Mouse (Mus musculus): ENCODE measurements around the gene Hmox1.

Hmox1 gene

DNA sequence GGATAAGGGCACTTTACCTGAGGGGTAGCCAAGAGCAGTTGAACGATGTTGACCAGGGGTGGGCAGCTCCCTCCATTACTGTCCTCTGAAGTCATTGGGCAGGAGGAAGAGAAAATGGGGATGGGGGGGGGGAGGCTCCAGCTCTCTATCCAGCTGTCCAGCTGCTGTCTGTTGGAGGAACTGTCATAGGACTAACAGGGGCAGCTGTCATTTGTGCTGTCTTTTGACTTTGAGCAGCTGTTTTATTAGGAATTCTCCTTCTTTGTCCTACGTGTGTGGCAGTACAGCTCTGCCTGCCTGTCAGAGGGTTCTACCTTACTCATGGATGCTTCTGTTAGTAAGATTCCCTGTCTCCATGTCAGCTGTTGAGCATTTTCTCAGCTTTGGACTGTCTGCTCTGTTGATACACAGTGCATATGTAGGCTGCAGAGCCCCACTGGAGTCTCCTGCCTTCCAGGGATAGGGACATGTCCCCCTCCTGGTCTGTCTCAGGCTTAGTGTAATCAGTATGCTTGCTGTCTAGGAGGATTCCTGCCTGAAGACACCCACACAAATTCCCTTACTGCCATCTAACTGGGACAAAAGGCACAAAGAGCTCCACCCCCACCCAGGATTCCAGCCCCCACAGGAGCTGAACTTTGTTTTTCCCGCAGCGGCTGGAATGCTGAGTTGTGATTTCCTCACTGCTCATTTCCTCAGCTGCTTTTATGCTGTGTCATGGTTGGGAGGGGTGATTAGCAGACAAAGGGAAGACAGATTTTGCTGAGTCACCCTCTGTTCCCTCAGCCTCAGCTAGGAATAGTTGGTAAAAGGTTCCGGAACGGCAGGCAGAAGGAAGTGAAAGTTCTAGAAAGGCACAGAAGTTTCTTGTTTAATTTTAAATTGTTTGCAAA lies 4.2 kb upstream of the Hmox1 start:
- peak; percentile 64 to 67 for DNase-seq (ENCODE audit: low spot score in 2 of 2)

DNA sequence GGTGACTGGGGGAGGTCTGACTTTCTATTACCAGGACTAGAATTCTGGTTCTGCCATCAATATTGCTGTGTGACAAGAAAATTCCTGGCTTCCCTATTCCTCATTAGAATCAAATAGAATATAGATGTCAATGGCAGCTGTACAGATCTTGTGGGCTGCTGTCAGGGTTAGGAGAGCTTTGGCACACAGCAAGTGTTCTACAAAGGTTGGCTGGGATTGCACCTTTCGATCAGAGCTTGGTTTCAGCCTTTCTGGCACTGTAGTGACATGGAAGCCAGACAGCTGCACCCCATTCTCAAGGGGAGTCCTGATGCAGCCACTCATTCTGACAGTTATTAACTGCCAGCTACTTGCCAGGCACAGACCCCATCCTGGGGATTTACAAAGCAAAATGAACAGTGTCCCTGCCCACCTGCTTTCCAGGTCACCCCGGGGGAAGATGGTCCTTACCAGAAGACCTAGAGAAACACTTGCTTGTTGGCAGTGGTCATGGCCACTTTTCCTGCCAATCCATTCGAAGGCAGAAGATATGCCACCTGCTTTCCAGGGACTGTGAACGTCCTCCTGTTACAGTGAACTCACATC lies 2.5 kb upstream of the Hmox1 start:
- no peak for DNase-seq (ENCODE audit: low spot score in 2 of 2)

DNA sequence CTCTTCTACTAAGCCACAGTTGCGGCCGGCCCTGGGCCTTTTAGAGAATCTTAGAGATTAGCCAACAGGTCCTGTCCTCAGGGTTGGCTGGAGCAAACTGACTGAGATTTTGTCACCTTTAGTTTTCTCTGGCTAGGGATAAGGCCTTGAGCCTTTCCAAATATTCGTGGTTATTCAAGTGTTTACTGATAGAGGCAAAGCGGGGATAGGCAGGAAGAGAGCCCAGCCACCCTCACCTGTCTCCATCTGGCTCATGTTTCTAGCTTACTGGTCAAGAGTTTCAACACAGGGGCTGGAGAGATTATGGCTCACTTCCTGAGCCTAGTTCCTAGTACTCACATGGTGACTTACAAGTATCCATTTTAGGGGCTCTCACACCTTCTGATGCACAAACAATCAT lies 9.5 kb downstream of the Hmox1 start:
- DNase-seq (ENCODE audit: low spot score in 2 of 2), result no peak

DNA sequence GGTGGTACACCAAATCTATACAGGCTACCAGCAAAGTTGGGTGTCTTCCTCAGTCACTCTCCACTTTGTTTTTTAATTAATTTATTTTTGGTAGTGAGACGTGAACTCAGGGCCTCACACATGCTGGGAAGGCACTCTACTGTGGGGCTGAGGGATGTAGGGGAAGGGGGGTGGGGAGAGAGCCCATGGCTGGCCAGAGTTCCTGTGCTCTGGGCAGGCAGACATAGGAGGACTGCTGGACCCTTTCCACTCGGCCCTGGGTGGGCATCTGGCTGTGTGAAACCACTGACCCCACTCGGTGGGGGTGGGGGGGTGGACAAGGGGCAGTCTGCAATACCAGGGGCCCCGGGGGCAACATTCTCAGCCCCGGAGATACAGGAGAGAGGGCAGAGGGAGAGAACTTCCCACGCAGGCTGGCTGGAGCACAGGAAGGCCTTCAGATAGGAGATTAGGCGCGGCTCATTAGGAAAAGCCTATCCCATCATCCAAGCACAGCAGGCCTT lies 10.0 kb downstream of the Hmox1 start:
- DNase-seq (ENCODE audit: low spot score in 2 of 2), result no peak

DNA sequence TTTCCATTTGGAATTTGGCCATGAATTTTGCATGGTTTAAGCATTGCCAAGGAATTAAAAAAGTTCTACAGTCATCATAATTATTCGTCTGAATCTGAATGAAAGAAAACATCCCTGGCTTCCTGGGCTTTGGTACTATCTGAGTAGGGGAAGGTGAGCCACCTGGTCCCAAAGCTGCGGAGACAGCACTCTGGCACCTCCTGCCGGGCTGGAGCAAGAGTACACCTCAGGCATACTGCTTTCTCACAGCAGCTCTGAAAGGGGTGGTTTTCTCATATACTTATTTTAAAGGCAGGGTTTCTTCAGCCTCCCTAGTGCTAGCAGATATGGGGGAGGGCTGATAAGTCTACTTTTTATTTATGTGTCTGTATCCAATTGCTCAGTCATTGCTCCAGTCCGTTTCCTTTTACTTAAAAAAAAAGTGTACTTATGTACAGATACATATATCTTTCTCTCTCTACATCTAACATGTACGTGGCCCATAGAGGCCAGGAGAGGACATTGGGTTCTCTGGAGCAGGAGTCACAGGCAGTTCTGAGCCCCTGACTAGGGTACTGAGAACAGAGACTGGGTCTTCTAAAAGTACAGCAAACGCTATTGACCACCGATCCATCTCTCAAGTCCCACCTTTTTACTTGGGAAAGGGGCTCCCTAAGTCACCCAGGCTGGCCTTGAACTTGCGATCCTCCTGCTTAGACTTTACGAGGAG lies 15.3 kb downstream of the Hmox1 start:
- peak; percentile 65 to 79 for DNase-seq (ENCODE audit: low spot score in 2 of 2)

DNA sequence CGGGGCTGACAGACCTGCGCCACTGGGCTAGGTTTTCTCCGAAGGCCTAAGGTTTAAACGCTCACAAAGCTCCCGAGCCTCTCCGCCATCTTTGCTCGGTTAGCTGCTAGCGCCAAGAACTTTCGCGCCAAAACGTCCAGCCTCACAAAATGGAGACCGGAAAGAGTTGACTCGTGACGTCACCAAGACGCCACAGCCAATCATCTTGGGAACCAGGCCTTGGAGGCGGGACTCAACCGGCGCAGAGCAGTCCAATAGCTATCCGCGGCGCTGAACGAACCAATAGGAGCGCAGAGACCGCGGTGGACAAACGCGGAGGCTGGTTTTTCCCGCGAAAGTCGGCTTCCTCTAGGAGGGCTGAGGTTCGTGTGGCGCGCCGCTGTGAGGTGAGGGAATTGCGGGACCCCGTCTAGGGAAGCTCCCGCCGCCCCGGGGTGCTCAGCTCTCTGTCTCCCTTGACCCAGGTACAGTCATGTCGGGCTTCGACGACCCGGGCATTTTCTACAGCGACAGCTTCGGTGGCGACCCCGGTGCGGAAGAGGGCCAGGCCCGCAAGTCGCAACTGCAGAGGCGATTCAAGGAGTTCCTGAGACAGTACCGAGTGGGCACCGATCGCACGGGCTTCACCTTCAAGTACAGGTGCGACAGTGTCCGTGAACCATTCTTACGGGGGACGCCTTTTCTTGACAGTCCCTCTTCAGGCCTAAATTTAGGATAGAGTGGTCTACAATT lies 16.0 kb downstream of the Hmox1 start, which contains the start of gene Mcm5:
Gene Mcm5, plus strand, starts transcription at position 334 of the 732 bp plus-strand sequence.
- DNase-seq (ENCODE audit: low spot score in 2 of 2), result peak; percentile 99 to 100

DNA sequence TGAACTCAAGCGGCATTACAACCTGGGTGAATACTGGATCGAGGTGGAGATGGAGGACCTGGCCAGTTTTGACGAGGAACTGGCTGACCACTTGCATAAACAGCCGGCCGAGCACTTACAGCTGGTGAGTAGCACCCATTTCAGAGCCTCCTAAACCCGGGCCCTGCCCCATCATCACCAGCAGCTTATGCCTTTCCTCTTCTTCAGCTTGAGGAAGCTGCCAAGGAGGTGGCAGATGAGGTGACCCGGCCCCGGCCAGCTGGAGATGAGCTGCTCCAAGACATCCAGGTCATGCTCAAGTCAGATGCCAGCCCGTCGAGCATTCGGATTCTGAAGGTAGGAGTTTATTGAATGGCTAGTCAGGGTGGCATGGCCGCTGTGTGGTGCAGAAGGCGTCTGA lies 16.7 kb downstream of the Hmox1 start:
- no peak for DNase-seq (ENCODE audit: low spot score in 2 of 2)

DNA sequence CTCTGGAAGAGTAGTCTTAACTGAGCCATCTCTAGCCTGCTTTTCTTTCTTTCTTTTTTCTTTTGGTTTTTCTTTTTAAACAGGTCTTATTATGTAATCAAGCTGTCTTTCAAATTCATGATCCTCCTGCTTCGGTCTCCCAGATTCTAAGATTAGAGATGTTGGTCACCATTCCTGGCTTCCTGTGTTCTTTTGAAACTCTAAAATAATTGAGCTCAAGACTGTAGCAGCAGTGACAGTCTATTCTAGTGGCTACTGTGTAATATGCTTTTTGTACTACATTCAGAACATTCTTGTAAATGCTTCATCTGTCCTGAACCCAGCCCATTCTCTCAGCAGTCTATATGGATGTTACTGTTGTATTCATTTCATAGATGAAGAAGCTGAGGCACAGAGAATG lies 25.1 kb downstream of the Hmox1 start:
- DNase-seq (ENCODE audit: low spot score in 2 of 2), result no peak

DNA sequence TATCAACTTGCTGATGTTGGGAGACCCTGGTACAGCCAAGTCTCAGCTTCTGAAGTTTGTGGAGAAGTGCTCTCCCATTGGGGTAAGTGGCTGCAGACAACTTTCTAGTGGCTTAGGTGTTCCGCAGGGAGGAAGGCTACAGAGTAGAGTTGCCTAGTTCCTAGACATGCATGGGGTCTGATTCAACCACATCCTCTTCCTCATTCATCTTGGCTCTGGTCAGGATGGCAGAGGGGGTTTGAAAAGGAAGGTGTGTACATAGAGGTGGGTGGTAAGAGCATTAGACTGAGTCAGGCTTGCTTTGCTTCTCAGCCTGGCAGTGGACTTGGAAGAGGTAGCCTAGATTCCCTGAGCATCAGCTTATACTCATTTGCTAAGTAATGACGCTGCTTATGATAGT lies 25.9 kb downstream of the Hmox1 start:
- DNase-seq (ENCODE audit: low spot score in 2 of 2), result no peak

DNA sequence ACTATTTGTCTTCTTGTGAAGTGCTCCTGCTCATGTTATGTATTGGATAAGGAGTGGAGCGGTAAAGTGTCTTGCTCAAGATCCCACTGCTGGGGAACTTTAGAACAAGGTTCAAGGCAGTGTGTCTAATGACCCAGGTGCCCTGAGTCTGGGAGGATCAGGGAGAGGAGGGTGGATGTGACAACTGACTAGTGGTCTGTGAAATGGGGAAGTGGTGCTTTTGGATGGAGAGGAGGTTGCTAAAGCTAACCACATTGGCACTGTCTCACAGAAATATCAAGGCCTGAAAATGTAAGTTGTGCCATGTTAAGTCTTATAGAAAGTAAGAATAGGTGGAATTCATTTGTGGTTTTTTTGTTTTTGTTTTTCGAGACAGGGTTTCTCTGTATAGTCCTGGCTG lies 26.3 kb downstream of the Hmox1 start:
- no peak for DNase-seq (ENCODE audit: low spot score in 2 of 2)

DNA sequence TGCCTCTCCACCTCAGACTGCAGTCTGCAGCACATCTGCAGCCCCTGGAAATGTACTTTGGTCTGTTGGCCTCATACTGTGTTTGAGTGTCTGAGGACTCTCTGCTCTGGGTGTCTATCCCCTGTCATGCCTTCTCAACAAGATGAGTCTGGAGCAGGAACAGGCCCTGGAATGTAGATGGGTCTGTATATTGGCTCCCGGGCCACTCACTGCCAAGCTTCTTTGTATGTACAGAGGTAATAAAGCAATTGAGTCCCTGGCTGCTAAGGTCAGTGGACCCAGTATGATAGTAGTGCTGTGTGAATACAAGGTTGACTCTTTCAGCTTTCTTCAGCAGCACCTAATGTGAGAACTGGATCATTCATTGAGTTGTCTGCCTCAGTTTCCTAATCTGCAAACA lies 34.0 kb downstream of the Hmox1 start:
- no peak for DNase-seq (ENCODE audit: low spot score in 2 of 2)

DNA sequence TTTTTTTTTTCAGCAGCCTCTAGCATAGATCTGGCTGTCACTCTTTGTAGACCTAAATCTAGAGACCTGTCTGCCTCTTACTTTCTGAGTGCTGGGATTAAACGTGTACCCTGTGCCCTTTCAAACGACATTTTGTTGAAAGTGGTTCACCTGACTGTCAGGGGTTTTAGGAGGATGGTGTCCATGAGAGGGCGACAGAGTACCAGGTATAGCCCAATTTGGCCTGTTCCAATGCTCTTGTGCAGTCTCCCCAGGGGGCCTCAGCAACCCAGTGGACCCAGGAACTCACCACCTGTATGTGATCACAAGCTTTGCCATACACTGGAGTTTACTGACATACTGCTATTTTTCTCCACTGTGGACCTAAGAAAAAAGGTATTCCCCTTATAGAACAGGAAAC lies 39.1 kb downstream of the Hmox1 start:
- DNase-seq (ENCODE audit: low spot score in 2 of 2), result peak in 1 of 2 experiments; percentile 57

DNA sequence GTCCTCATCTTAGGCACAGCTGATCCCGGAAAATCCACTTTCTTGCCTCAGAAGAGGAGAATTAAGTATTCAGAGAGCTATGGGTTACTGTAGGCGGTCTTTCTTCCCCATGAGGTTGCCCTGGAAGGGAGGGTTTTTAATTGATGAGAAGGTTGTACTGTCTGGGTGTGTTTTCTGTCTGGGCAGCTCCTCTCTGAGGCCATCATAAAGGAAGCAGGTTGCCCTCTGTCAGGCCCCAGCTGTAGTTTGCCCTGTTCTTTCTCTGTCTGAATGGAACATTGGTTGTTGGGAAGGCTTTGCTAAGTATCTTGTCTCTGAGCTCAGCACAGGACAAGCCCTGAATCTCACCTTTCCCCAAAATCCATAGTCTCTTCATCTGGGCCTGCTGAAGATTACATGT lies 40.0 kb downstream of the Hmox1 start:
- no peak for DNase-seq (ENCODE audit: low spot score in 2 of 2)

DNA sequence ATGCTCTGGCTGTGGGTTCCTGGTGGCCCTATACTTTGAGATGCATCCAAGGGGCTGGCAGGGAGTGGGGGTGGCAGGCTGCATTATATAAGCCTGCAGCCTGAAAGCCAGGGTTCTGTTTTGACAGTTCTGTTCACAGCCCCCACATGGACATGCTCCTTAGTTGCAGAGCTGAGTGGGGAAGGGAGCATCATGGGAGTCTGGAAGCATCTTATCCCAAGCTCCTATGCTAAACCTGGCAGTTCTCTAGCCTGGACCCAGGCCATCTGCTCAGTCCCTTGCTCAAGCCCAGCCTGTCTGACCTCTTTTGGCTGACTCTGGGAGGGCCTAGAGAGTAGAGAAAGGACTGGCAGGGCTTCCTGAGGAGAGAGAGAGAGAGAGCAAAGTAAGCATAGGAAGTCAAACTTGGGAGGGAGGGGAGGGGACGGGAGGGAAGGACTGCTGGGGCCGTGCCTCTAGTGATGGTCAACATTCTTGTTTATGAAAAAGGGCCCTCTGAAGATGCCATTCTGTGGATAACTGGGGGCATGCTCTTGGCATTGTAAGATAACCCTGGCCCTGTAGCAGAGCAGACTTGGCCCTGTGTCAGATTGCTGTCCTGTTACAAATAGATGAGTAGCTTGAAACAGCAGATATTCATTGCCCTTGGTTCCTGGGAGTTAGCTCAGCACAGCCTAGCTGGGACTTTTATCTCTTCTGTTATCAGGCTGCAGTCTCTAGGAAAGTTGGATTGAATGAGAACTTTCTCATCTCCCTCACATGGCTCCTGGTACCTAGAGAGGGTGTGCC lies 41.4 kb downstream of the Hmox1 start:
- DNase-seq (ENCODE audit: low spot score in 2 of 2), result peak; percentile 55 to 64

DNA sequence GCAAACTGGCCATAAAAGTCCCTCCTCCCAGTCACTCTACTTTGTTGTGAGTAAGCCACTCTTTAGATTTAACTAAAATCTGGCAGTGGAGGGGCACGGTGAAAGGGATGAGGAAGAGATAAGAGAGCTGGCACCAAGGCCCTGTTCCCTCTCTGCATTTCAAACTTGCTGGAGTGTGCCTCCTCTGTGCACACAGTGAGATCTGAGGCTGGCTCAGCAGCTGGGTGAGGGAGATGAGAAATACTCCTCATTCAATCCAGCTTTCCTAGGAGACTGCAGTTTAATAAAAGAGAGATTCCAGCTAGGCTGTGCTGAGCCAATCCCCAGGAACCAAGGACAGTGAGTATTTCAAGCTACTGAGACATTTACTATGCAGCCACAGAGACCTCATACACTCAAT lies 42.3 kb downstream of the Hmox1 start:
- DNase-seq (ENCODE audit: low spot score in 2 of 2), result peak in 1 of 2 experiments; percentile 23

DNA sequence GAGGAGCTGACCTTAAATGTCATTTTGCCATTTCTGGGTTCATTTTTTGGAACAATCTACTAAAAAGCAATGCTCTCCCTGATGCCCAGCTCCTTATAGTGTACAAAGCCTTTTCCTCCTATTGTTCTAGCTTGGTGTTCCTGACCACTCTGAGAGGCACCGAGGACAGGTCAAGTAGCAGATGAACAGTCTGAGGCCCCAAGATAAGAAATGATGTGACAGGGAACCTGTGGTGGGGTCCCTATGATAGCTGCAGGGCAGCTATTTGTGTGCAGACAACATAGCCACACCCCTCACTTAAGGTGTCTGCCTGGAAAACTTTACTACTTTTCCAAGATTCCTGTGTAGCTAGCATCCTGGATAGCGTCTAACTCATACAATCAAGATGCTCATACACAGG lies 42.8 kb downstream of the Hmox1 start:
- no peak for DNase-seq (ENCODE audit: low spot score in 2 of 2)

DNA sequence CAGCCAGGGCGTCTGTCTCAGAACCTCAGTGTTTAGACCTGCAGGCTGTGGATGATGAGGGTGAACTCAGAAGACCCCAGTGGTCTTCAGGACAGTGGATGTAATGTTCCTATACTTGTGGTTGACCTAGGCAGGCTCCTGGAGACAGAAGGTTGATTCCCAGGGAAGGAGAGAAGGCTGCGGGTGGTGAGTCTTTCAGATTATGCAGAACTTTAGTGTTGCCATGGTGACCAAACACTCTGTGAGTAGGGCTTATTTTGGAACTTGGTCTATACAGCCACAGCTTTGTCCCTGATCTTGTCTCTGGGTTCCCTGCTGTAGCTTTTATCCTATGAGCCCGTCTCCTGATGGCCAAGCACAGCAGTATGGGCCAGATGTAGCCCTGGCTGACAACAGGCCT lies 44.1 kb downstream of the Hmox1 start:
- DNase-seq (ENCODE audit: low spot score in 2 of 2), result peak; percentile 36 to 63
